Mouse (Mus musculus) ES-Bruce4 (cell line): ENCODE results near the gene Spsb4. TPM values are rescaled to one million over a fixed set of nuclear protein-coding genes. Genes with fewer than 3 reads are reported as not detected.

Experiments
- H3K27ac ChIP-seq: 2 replicates; pipeline ENCODE4 v1.5.1; 2012; ENCODE audit warnings: low read length, inconsistent platforms; ENCODE audit not compliant: insufficient read depth
- H3K27me3 ChIP-seq: 2 replicates; pipeline ENCODE4 v1.6.1; 2012; ENCODE audit warnings: mild to moderate bottlenecking, low read length, inconsistent platforms; ENCODE audit not compliant: control insufficient read depth, poor library complexity, insufficient read depth, severe bottlenecking
- H3K36me3 ChIP-seq: 2 replicates; pipeline ENCODE4 v1.6.1; 2012; ENCODE audit warnings: inconsistent platforms, mild to moderate bottlenecking, low read length, moderate library complexity; ENCODE audit not compliant: control insufficient read depth, poor library complexity, insufficient read depth, severe bottlenecking
- H3K4me1 ChIP-seq: one replicate; pipeline ENCODE4 v1.8.1; 2011; ENCODE audit warnings: low read length; ENCODE audit not compliant: control insufficient read depth, insufficient read depth
- H3K4me3 ChIP-seq: 2 replicates; pipeline ENCODE4 v1.5.1; 2011; ENCODE audit warnings: low read depth, mild to moderate bottlenecking, low read length
- H3K9ac ChIP-seq: 2 replicates; pipeline ENCODE4 v1.6.1; 2012; ENCODE audit warnings: low read depth, mild to moderate bottlenecking, inconsistent platforms; ENCODE audit not compliant: poor library complexity, severe bottlenecking
- H3K9me3 ChIP-seq: replicated peaks from 2 replicates; pipeline ENCODE4 v1.6.1; 2012; ENCODE audit warnings: mild to moderate bottlenecking, low read length, inconsistent platforms; ENCODE audit not compliant: control insufficient read depth, poor library complexity, insufficient read depth, severe bottlenecking
- CTCF ChIP-seq: IDR thresholded peaks from one replicate; pipeline ENCODE4 v1.8.1; 2011; ENCODE audit warnings: low read depth, low read length
- EP300 ChIP-seq: IDR thresholded peaks from 2 replicates; pipeline ENCODE4 v1.6.1; 2011; ENCODE audit warnings: low read depth, low read length; ENCODE audit not compliant: insufficient read depth
- POLR2A ChIP-seq: IDR thresholded peaks from one replicate; pipeline ENCODE4 v1.8.1; 2011; ENCODE audit warnings: low read length; ENCODE audit not compliant: insufficient read depth
- polyA plus RNA-seq: library from polyadenylated mRNA; stranded (reverse); fragments of >200 nt; gene quantifications from 2 replicates; pipeline ENCODE4 v1.2.4, GENCODE M21; 2011; ENCODE audit warnings: low read depth; ENCODE audit not compliant: missing spikeins, insufficient read depth, insufficient read length

Gene Spsb4
- polyA plus RNA-seq, 1 experiment = 1.9 TPM

GRCm38 (mm10) chr9:96973091-96973490 lies 45.6 kb downstream of the Spsb4 start:
- TF ChIP-seq EP300 = no peak
- TF ChIP-seq CTCF = no peak
- TF ChIP-seq POLR2A = no peak
- no peak overlapping the region for H3K9ac ChIP-seq
- no peak overlapping the region for H3K27ac ChIP-seq
- no peaks in the 10 kb centered on the region for H3K36me3 ChIP-seq
- no peaks in the 10 kb centered on the region for H3K4me1 ChIP-seq
- no peaks in the 10 kb centered on the region for H3K9me3 ChIP-seq
- H3K27me3 ChIP-seq = no peaks in the 10 kb centered on the region
- no peak overlapping the region for H3K4me3 ChIP-seq

GRCm38 (mm10) chr9:96971625-96972404 lies 46.8 kb downstream of the Spsb4 start:
- H3K36me3 ChIP-seq = no peaks in the 10 kb centered on the region
- H3K9me3 ChIP-seq = no peaks in the 10 kb centered on the region
- TF ChIP-seq POLR2A (no peak), CTCF (no peak), EP300 (no peak)
- no peak overlapping the region for H3K9ac ChIP-seq
- no peak overlapping the region for H3K4me3 ChIP-seq
- H3K27me3 ChIP-seq = no peaks in the 10 kb centered on the region
- H3K4me1 ChIP-seq = no peaks in the 10 kb centered on the region
- H3K27ac ChIP-seq = no peak overlapping the region

- Histone ChIP-seq H3K36me3 (no peaks in the 10 kb centered on the region), H3K4me1 (no peaks in the 10 kb centered on the region)
These were observed 51.1 kb downstream of the Spsb4 start for GRCm38 (mm10) chr9:96967516-96967915.

GRCm38 (mm10) chr9:96966465-96966864 lies 52.2 kb downstream of the Spsb4 start:
- H3K36me3 ChIP-seq = no peaks in the 10 kb centered on the region
- H3K4me3 ChIP-seq = no peak overlapping the region
- H3K27ac ChIP-seq = no peak overlapping the region
- no peaks in the 10 kb centered on the region for H3K27me3 ChIP-seq
- H3K9me3 ChIP-seq = no peaks in the 10 kb centered on the region
- no peak for TF ChIP-seq EP300
- no peak for TF ChIP-seq POLR2A
- TF ChIP-seq CTCF = no peak
- peaks cover 1% of the 10 kb centered on the region for H3K4me1 ChIP-seq
- no peak overlapping the region for H3K9ac ChIP-seq

More at GRCm38 (mm10) chr9:96967516-96967915, 51.1 kb downstream of the Spsb4 start:
- Histone ChIP-seq H3K27ac (no peak overlapping the region), H3K4me3 (no peak overlapping the region), H3K27me3 (no peaks in the 10 kb centered on the region), H3K9me3 (no peaks in the 10 kb centered on the region), H3K9ac (no peak overlapping the region)
- TF ChIP-seq POLR2A = no peak
- TF ChIP-seq EP300 = no peak
- TF ChIP-seq CTCF = no peak

DNA sequence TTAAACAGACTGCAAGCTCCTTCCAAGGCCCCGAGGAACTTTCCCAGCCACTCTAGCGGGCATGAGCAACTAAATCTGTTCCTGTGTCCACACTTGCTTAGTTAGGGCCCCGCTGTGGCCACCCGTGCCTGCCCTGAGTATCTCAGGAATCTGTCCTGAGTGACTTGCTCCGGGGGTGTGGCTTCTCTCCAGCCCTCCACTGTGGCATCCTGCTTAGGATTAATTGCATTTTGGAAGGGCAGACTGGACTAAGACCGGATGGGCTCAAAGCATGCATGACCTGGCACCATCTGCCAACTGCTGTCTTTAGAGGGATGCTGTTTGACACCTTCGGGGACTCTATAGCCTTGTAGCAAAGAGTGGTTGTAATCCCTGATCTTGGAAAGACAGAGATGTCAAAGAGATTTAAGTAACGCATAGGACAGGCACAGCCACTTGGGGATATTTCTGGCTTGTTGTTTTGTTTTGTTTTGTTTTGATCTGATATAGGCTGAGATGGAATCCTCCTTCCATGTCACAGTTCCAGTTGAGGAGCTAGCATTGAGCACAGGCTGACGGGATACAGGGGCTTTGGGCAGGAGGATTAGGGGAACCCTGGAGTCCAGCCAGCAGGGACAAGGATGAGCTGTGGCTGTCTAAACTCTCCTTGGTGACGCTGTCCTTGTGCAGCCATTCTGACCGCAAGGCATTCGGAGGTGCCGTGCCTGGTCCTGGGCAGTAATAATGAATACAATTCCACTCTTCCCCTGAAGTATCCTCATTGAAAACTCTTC lies 55.0 kb downstream of the Spsb4 start:
- Histone ChIP-seq H3K27ac (no peak overlapping the region), H3K9ac (no peak overlapping the region)

GRCm38 (mm10) chr9:96962714-96963113 lies 55.9 kb downstream of the Spsb4 start:
- no peak overlapping the region for H3K27ac ChIP-seq
- H3K9ac ChIP-seq = no peak overlapping the region
- no peaks in the 10 kb centered on the region for H3K9me3 ChIP-seq
- peaks cover 1% of the 10 kb centered on the region for H3K4me1 ChIP-seq
- no peaks in the 10 kb centered on the region for H3K36me3 ChIP-seq
- TF ChIP-seq CTCF = no peak
- no peak for TF ChIP-seq POLR2A
- TF ChIP-seq EP300 = no peak
- no peaks in the 10 kb centered on the region for H3K27me3 ChIP-seq
- no peak overlapping the region for H3K4me3 ChIP-seq

More for the DNA sequence above, 55.0 kb downstream of the Spsb4 start:
- Histone ChIP-seq H3K36me3 (no peaks in the 10 kb centered on the region), H3K4me1 (peaks cover 1% of the 10 kb centered on the region), H3K27me3 (no peaks in the 10 kb centered on the region), H3K9me3 (no peaks in the 10 kb centered on the region), H3K4me3 (no peak overlapping the region)
- TF ChIP-seq EP300 (no peak), POLR2A (no peak), CTCF (no peak)
